19 mouse cellular contexts compared by ENCODE assay signal in the genomic region with DNA sequence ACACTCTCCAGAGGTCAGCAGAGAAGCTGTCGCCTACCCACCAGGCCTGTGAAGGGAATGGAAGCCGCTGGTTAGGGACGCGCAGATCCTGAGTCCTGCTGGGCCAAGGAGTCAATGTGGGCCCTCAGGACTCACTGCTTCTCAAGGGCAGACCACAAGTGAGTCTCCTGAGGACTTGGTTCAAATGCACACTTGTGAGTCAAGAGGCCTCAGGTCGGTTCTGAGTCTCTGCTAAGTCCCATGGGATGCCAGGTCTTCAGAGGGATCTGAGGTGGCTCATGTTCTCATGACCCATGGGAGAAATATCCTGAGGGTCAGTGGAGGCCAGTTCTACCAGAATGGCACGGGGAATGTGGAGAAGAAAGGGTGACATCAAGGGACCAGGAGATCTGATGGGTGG. TPM values are rescaled to one million over a fixed set of nuclear protein-coding genes. Genes with fewer than 3 reads are reported as not detected.
"Had no signal": no experiment of that assay in that cellular context is flagged by ENCODE, and none has a peak within 500 bp of the region (broad histone marks: within the 10 kb centered on the region; RNA-seq: fewer than 3 reads in every experiment).

No protein-coding gene starts in this region.

- H3K9me3 ChIP-seq: liver, embryonic 15.5 days; lung, embryonic 15.5 days; megakaryocyte, embryonic 14.5 days; midbrain, embryonic 13.5 days; midbrain, embryonic 15.5 days; neural tube, embryonic 12.5 days had no signal

- H3K4me3 ChIP-seq: liver, embryonic 15.5 days; lung, embryonic 15.5 days; megakaryocyte, embryonic 14.5 days; midbrain, embryonic 13.5 days; midbrain, embryonic 15.5 days; neural tube, embryonic 12.5 days had no signal

- H3K4me2 ChIP-seq: liver, embryonic 15.5 days; lung, embryonic 15.5 days; midbrain, embryonic 11.5 days; midbrain, embryonic 13.5 days; midbrain, embryonic 15.5 days; neural tube, embryonic 12.5 days had no signal

- ATAC-seq: liver, postnatal 0 days; midbrain, embryonic 13.5 days; midbrain, embryonic 15.5 days had no signal

- DNase-seq: liver, postnatal 0 days; lung, adult 2 months; lung, postnatal 10 days; right cerebral cortex, postnatal 25 days; right cerebral cortex, postnatal 4 days; spleen, adult 18-20 months; thymus, adult 18-20 months; thymus, postnatal 14 days; thymus, postnatal 4 days had no signal

- H3K27me3 ChIP-seq: liver, embryonic 15.5 days; lung, embryonic 15.5 days; midbrain, embryonic 13.5 days; midbrain, embryonic 15.5 days; neural tube, embryonic 12.5 days had no signal

- H3K36me3 ChIP-seq: liver, embryonic 15.5 days; midbrain, embryonic 13.5 days; midbrain, embryonic 15.5 days; neural tube, embryonic 12.5 days had no signal

- H3K9ac ChIP-seq: liver, embryonic 15.5 days; liver, postnatal 0 days; lung, embryonic 15.5 days; midbrain, embryonic 13.5 days; midbrain, embryonic 15.5 days; neural tube, embryonic 12.5 days had no signal

- H3K4me1 ChIP-seq: liver, embryonic 15.5 days; midbrain, embryonic 13.5 days; midbrain, embryonic 15.5 days; neural tube, embryonic 12.5 days had no signal

- H3K27ac ChIP-seq: liver, embryonic 15.5 days; lung, embryonic 15.5 days; macrophage; midbrain, embryonic 13.5 days; midbrain, embryonic 15.5 days; neural tube, embryonic 12.5 days had no signal

RNA-seq across cellular contexts. Expression of a gene that starts 25.7 kb away (rescaled TPM):
- total RNA-seq: megakaryocyte progenitor cell, adult 5-6 weeks; monocyte, adult 5-6 weeks had no signal
